Mouse (Mus musculus) ES-E14 (cell line): ENCODE results near the gene Hes3. TPM values are rescaled to one million over a fixed set of nuclear protein-coding genes. Genes with fewer than 3 reads are reported as not detected.

ENCODE experiments used
- DNase-seq: peaks from one replicate; pipeline ENCODE4 v3.0.0-alpha.2; 2013; ENCODE audit warnings: low read depth, low spot score
- H3K27ac ChIP-seq: 2 replicates; pipeline ENCODE4 v1.5.1; 2012; ENCODE audit warnings: low read depth, mild to moderate bottlenecking, low read length, moderate library complexity, mixed read lengths; ENCODE audit not compliant: poor library complexity, insufficient read depth, severe bottlenecking
- H3K36me3 ChIP-seq: 2 replicates; pipeline ENCODE4 v1.6.1; 2012; ENCODE audit warnings: mild to moderate bottlenecking, low read length, moderate library complexity, mixed read lengths; ENCODE audit not compliant: control insufficient read depth, poor library complexity, insufficient read depth, severe bottlenecking
- H3K4me1 ChIP-seq, 2 experiments: fragments of 150-350 bp in 1 of 2; sonication (generic) in 1 of 2; 2 replicates each; pipeline ENCODE4 v1.6.1; 2012; ENCODE audit warnings: low read length in 2 of 2, mild to moderate bottlenecking in 1 of 2, mixed read lengths in 1 of 2; ENCODE audit not compliant: control insufficient read depth in 2 of 2, insufficient read depth in 2 of 2, poor library complexity in 1 of 2
- H3K4me3 ChIP-seq, 2 experiments: fragments of 150-350 bp in 1 of 2; sonication (generic) in 1 of 2; 2 replicates each; pipeline ENCODE4 v1.5.1; 2012; ENCODE audit warnings: low read length in 2 of 2, low read depth in 1 of 2, mild to moderate bottlenecking in 1 of 2, mixed read lengths in 1 of 2; ENCODE audit not compliant: insufficient read depth in 1 of 2, poor library complexity in 1 of 2, severe bottlenecking in 1 of 2
- H3K9ac ChIP-seq: 2 replicates; pipeline ENCODE4 v1.6.1; 2012; ENCODE audit warnings: low read depth, mild to moderate bottlenecking, low read length, mixed read lengths; ENCODE audit not compliant: poor library complexity, insufficient read depth, severe bottlenecking
- H3K9me3 ChIP-seq: fragments of 150-350 bp; sonication (generic); 2 replicates; pipeline ENCODE4 v1.6.1; 2012; ENCODE audit warnings: low read depth, mild to moderate bottlenecking, low read length; ENCODE audit not compliant: control insufficient read depth, insufficient read depth
- CHD2 ChIP-seq: IDR thresholded peaks from 2 replicates; pipeline ENCODE4 v1.6.1; 2014; ENCODE audit warnings: mild to moderate bottlenecking, low read depth, low read length, inconsistent platforms
- HCFC1 ChIP-seq: IDR thresholded peaks from 2 replicates; pipeline ENCODE4 v1.6.1; 2012; ENCODE audit warnings: low read length, inconsistent platforms, borderline replicate concordance; ENCODE audit not compliant: insufficient read depth
- MAFK ChIP-seq: IDR thresholded peaks from 2 replicates; pipeline ENCODE4 v1.6.1; 2014; ENCODE audit warnings: mild to moderate bottlenecking, low read depth, low read length, inconsistent platforms; ENCODE audit not compliant: insufficient read depth
- ZC3H11A ChIP-seq: IDR thresholded peaks from 2 replicates; pipeline ENCODE4 v1.6.1; 2012; ENCODE audit warnings: low read depth, mild to moderate bottlenecking, inconsistent platforms, low read length, borderline replicate concordance
- ZNF384 ChIP-seq: IDR thresholded peaks from 2 replicates; pipeline ENCODE4 v1.6.1; 2012; ENCODE audit warnings: low read depth, low read length, inconsistent platforms
- in situ Hi-C, 2 experiments: fragments of 600-800 bp; cut with MboI; formaldehyde crosslinking; loops; one replicate each; pipeline ENCODE4 v1.15.1; 2025; ENCODE audit warnings: low sequenced_read_pairs in 2 of 2, inconsistent platforms in 1 of 2; ENCODE audit not compliant: unreplicated experiment in 2 of 2
- total RNA-seq: library from RNA; depleted of rRNA; stranded (reverse); fragments of 300-350 nt; gene quantifications from 2 replicates; pipeline ENCODE4 v1.2.3, GENCODE M21; 2012

Hes3 gene
- total RNA-seq, 1 experiment, result 0.58 TPM

- H3K4me1 ChIP-seq, result peaks cover 0 to 8% of the 10 kb centered on the region in 2 experiments; a peak in 1 of 4 replicates
- in situ Hi-C loops, result no loop called here
These were observed 21.5 kb downstream of the Hes3 start for GRCm38 (mm10) chr4:152269967-152270366.

DNA sequence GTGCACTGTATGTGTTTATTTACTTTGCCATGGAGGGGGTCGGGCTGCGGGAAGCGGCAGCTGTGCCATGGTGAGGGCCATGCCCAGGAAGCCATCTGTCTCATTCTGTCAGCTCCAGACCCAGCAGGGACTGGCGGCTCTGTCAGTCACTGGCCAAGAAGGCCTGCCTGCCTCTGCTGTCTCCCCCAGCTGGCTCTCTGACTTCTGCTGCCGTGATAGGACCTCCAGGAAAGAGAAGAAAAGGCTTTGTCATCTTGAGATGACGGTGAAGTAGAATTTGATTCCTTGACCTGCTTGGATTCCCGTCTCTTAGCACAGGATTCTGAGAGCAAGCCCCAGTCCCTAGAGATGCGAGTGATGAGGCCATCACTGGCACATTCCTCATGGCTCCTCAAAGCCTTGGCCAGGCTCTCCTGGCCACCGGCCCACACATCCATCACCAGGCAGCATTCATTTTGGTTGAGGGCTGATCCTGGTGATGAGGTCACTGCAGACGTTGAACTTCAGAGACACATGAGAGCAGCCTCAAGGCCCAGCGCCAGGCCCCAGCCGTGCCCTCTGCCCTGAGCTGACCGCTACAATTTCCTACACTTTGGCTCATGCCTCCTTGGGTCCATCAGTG, 23.6 kb downstream of the Hes3 start:
- no peak for DNase-seq
- Histone ChIP-seq H3K36me3 (peaks cover 6% of the 10 kb centered on the region; the same call in 1 of the 2 replicates), H3K9ac (no peak overlapping the region), H3K9me3 (no peaks in the 10 kb centered on the region), H3K4me3 (no peak overlapping the region), H3K4me1 (peaks cover 0 to 17% of the 10 kb centered on the region in 2 experiments; a peak in 3 of 4 replicates), H3K27ac (no peak overlapping the region)
- TF ChIP-seq HCFC1 (no peak), ZNF384 (no peak), MAFK (no peak), ZC3H11A (no peak), CHD2 (no peak)
- in situ Hi-C loops, result no loop called here

More at GRCm38 (mm10) chr4:152269967-152270366, 21.5 kb downstream of the Hes3 start:
- no peak for DNase-seq
- Histone ChIP-seq H3K36me3 (peaks cover 6% of the 10 kb centered on the region; the same call in 1 of the 2 replicates), H3K9me3 (no peaks in the 10 kb centered on the region), H3K4me3 (no peak overlapping the region), H3K27ac (no peak overlapping the region), H3K9ac (no peak overlapping the region)
- TF ChIP-seq HCFC1 (no peak), MAFK (no peak), ZNF384 (no peak), ZC3H11A (no peak), CHD2 (no peak)

- in situ Hi-C loops, result no loop called here
- H3K9ac ChIP-seq, result no peak overlapping the region
These were observed 25.1 kb downstream of the Hes3 start for GRCm38 (mm10) chr4:152266236-152266895.

GRCm38 (mm10) chr4:152265791-152266190, 25.7 kb downstream of the Hes3 start:
- in situ Hi-C loops, result no loop called here
- peaks cover 0 to 34% of the 10 kb centered on the region in 2 experiments; a peak in 3 of 4 replicates for H3K4me1 ChIP-seq
- TF ChIP-seq ZC3H11A, result no peak
- no peak for TF ChIP-seq HCFC1
- no peak for TF ChIP-seq MAFK
- TF ChIP-seq CHD2, result no peak
- no peak for TF ChIP-seq ZNF384

More at GRCm38 (mm10) chr4:152266236-152266895, 25.1 kb downstream of the Hes3 start:
- Histone ChIP-seq H3K27ac (no peak overlapping the region), H3K4me3 (no peak overlapping the region), H3K9me3 (no peaks in the 10 kb centered on the region), H3K4me1 (peaks cover 0 to 31% of the 10 kb centered on the region in 2 experiments; a peak in 3 of 4 replicates), H3K36me3 (peaks cover 6% of the 10 kb centered on the region; the same call in 1 of the 2 replicates)
- TF ChIP-seq MAFK, result no peak
- no peak for TF ChIP-seq ZC3H11A
- no peak for TF ChIP-seq ZNF384
- TF ChIP-seq CHD2, result no peak
- TF ChIP-seq HCFC1, result no peak
- no peak for DNase-seq

More at GRCm38 (mm10) chr4:152265791-152266190, 25.7 kb downstream of the Hes3 start:
- H3K9me3 ChIP-seq, result no peaks in the 10 kb centered on the region
- DNase-seq, result no peak
- no peak overlapping the region for H3K4me3 ChIP-seq
- H3K9ac ChIP-seq, result peak overlapping the region; percentile 9; the same call in 1 of the 2 replicates
- H3K36me3 ChIP-seq, result peaks cover 6% of the 10 kb centered on the region; the same call in 1 of the 2 replicates
- H3K27ac ChIP-seq, result no peak overlapping the region
